8 mouse cellular contexts compared by ENCODE assay signal in genomic region chr8:22193432-22194010, GRCm38 (mm10). TPM values are rescaled to one million over a fixed set of nuclear protein-coding genes. Genes with fewer than 3 reads are reported as not detected.
DNase-seq lines count a peak whose midpoint lies in the region; ATAC-seq and TF ChIP-seq lines count a peak whose summit lies in the region.

No protein-coding gene starts in this region.

- WGBS in large intestine, adult 2 months: 6% methylated on average over 12 of the region's 12 CpGs
- 18% methylated on average over 12 of the region's 12 CpGs for WGBS in midbrain, embryonic 11.5 days

- peak overlapping the region; percentile 98 for H3K4me3 ChIP-seq in embryonic fibroblast, embryonic 13.5 days (ENCODE audit: insufficient read depth, low read length)
- H3K4me3 ChIP-seq in midbrain, embryonic 11.5 days (ENCODE audit: low read depth, low read length): peak overlapping the region; percentile 69

- H3K9me3 ChIP-seq in midbrain, embryonic 11.5 days (ENCODE audit: control insufficient read depth, low read length): no peaks in the 10 kb centered on the region

- H3K4me2 ChIP-seq in midbrain, embryonic 11.5 days: peak overlapping the region; percentile 66

- DNase-seq in gastrocnemius, adult 18-20 months (ENCODE audit: low spot score): peak; percentile 9
- DNase-seq in gastrocnemius, postnatal 14 days: no peak
- DNase-seq in large intestine, adult 2 months (ENCODE audit: low read depth, low spot score): peak; percentile 22
- DNase-seq in midbrain, embryonic 11.5 days (ENCODE audit: low spot score, missing footprints): peak; percentile 92
- no peak for DNase-seq in layer of hippocampus, postnatal 10 days (ENCODE audit: low spot score in 2 of 2)
- DNase-seq in testis, postnatal 14 days (ENCODE audit: low spot score): no peak

- TF ChIP-seq CTCF in embryonic fibroblast, embryonic 13.5 days (IDR thresholded peaks at IDR 0.05; ENCODE audit: borderline replicate concordance, insufficient read depth, low read length): no peak

- intact Hi-C loops in gastrocnemius, postnatal 14 days (cut with DNase I; ENCODE audit: low total_unique reads): no loop called here

- peak overlapping the region; percentile 99 for H3K27ac ChIP-seq in embryonic fibroblast, embryonic 13.5 days (ENCODE audit: insufficient read depth, low read length)
- H3K27ac ChIP-seq in midbrain, embryonic 11.5 days (ENCODE audit: low read depth, low read length): peak overlapping the region; percentile 96; the same call in 1 of the 2 replicates

- no peak for TF ChIP-seq POLR2A in embryonic fibroblast, embryonic 13.5 days (IDR thresholded peaks at IDR 0.05; ENCODE audit: low read depth, low read length)

- no peaks in the 10 kb centered on the region for H3K27me3 ChIP-seq in midbrain, embryonic 11.5 days (ENCODE audit: control insufficient read depth, insufficient read depth, low read length)

- peaks cover 3% of the 10 kb centered on the region; the same call in 1 of the 2 replicates for H3K4me1 ChIP-seq in embryonic fibroblast, embryonic 13.5 days (ENCODE audit: control insufficient read depth, insufficient read depth, low read length)
- peaks cover 4% of the 10 kb centered on the region; the same call in 1 of the 2 replicates for H3K4me1 ChIP-seq in midbrain, embryonic 11.5 days (ENCODE audit: control insufficient read depth, insufficient read depth, low read length)

- peak; percentile 54 for ATAC-seq in CD4-positive, CD25-positive, alpha-beta regulatory T cell, adult 4 months
- 0 out of 2 replicates have a peak, but pooled peaks have one; percentile 15 for ATAC-seq in midbrain, embryonic 11.5 days (ENCODE audit: low FRiP score)

- peak overlapping the region; percentile 94 for H3K9ac ChIP-seq in midbrain, embryonic 11.5 days (ENCODE audit: low read length)

- no peaks in the 10 kb centered on the region for H3K36me3 ChIP-seq in midbrain, embryonic 11.5 days (ENCODE audit: control insufficient read depth, insufficient read depth, low read length)

RNA-seq across cellular contexts. Expression of gene Vps36, which starts 0.9 kb away (rescaled TPM):
- total RNA-seq in gastrocnemius, adult 18-20 months (2021): 10 to 100 TPM; 25.5 to 26.3 TPM
- total RNA-seq in gastrocnemius, postnatal 14 days (2021): 10 to 100 TPM; 27.3 to 27.4 TPM
- 10 to 100 TPM; 29.4 to 34.6 TPM for polyA plus RNA-seq in CD4-positive, CD25-positive, alpha-beta regulatory T cell, adult 4 months (2017; shearing (Covaris generic))
- polyA plus RNA-seq in embryonic fibroblast, embryonic 13.5 days (2011; ENCODE audit: insufficient read length, low read depth, missing spikeins): 29.0 and 43.9 TPM in 2 replicates
- 9.2 and 10.4 TPM in 2 replicates for polyA plus RNA-seq in large intestine, adult 2 months (2012; rRNA removed)
- polyA plus RNA-seq in midbrain, embryonic 11.5 days (2014; fragmentation: Nextera tagmentation; extraction: Ambion mirVana): 43.6 and 43.7 TPM in 2 replicates
- total RNA-seq in layer of hippocampus, postnatal 10 days (2021): 10 to 100 TPM; 36.1 to 36.8 TPM

RNA-seq across cellular contexts. Expression of gene Ckap2, which starts 7.9 kb away (rescaled TPM):
- total RNA-seq in gastrocnemius, adult 18-20 months (2021): under 1 TPM; 0.21 to 0.23 TPM
- total RNA-seq in gastrocnemius, postnatal 14 days (2021): 1 to 10 TPM; 2.9 to 3.2 TPM
- polyA plus RNA-seq in CD4-positive, CD25-positive, alpha-beta regulatory T cell, adult 4 months (2017; shearing (Covaris generic)): 1 to 10 TPM; 2.5 to 5.8 TPM
- polyA plus RNA-seq in embryonic fibroblast, embryonic 13.5 days (2011; ENCODE audit: insufficient read length, low read depth, missing spikeins): 57.2 and 63.5 TPM in 2 replicates
- 5.7 TPM in 2 replicates for polyA plus RNA-seq in large intestine, adult 2 months (2012; rRNA removed)
- 74.0 and 77.1 TPM in 2 replicates for polyA plus RNA-seq in midbrain, embryonic 11.5 days (2014; fragmentation: Nextera tagmentation; extraction: Ambion mirVana)
- total RNA-seq in layer of hippocampus, postnatal 10 days (2021): 1 to 10 TPM; 4.8 to 5.8 TPM

RNA-seq across cellular contexts. Expression of gene Nek3, which starts 27.3 kb away (rescaled TPM):
- 1 to 10 TPM; 2.1 to 3.2 TPM for total RNA-seq in gastrocnemius, adult 18-20 months (2021)
- 1 to 10 TPM; 2.5 to 3.6 TPM for total RNA-seq in gastrocnemius, postnatal 14 days (2021)
- polyA plus RNA-seq in CD4-positive, CD25-positive, alpha-beta regulatory T cell, adult 4 months (2017; shearing (Covaris generic)): 1 to 10 TPM; 4.9 to 7.2 TPM
- 3.7 and 4.3 TPM in 2 replicates for polyA plus RNA-seq in embryonic fibroblast, embryonic 13.5 days (2011; ENCODE audit: insufficient read length, low read depth, missing spikeins)
- polyA plus RNA-seq in large intestine, adult 2 months (2012; rRNA removed): 3.9 and 7.9 TPM in 2 replicates
- polyA plus RNA-seq in midbrain, embryonic 11.5 days (2014; fragmentation: Nextera tagmentation; extraction: Ambion mirVana): 8.6 and 8.9 TPM in 2 replicates
- total RNA-seq in layer of hippocampus, postnatal 10 days (2021): 1 to 10 TPM; 3.0 TPM

RNA-seq across cellular contexts. Expression of gene Thsd1, which starts 33.6 kb away (rescaled TPM):
- 1 to 10 TPM in 1 of 2 experiments, under 1 TPM in 1; 0.89 to 1.3 TPM for total RNA-seq in gastrocnemius, adult 18-20 months (2021)
- total RNA-seq in gastrocnemius, postnatal 14 days (2021): 1 to 10 TPM; 4.1 to 4.2 TPM
- under 1 TPM; 0.46 to 0.53 TPM for polyA plus RNA-seq in CD4-positive, CD25-positive, alpha-beta regulatory T cell, adult 4 months (2017; shearing (Covaris generic))
- polyA plus RNA-seq in embryonic fibroblast, embryonic 13.5 days (2011; ENCODE audit: insufficient read length, low read depth, missing spikeins): 1.3 and 1.6 TPM in 2 replicates
- 1.1 and 1.5 TPM in 2 replicates for polyA plus RNA-seq in large intestine, adult 2 months (2012; rRNA removed)
- polyA plus RNA-seq in midbrain, embryonic 11.5 days (2014; fragmentation: Nextera tagmentation; extraction: Ambion mirVana): 8.3 and 10.5 TPM in 2 replicates
- total RNA-seq in layer of hippocampus, postnatal 10 days (2021): 1 to 10 TPM; 7.0 to 7.7 TPM

Comparison
In these comparisons a context has a peak if more than half of its experiments do, and no peak if none do; other contexts are left out.
1. DNase-seq: peak in gastrocnemius, adult 18-20 months (single experiment), large intestine, adult 2 months (single experiment) and midbrain, embryonic 11.5 days (single experiment); none in gastrocnemius, postnatal 14 days (single experiment), layer of hippocampus, postnatal 10 days (0 of 2) and testis, postnatal 14 days (single experiment).